Mouse (Mus musculus) thymus, postnatal 0 days (tissue): ENCODE results near the gene Akr1b3. TPM values are rescaled to one million over a fixed set of nuclear protein-coding genes. Genes with fewer than 3 reads are reported as not detected.

Experiments used
- DNase-seq: peaks from one replicate; pipeline ENCODE4 v3.0.0-alpha.2; 2015; ENCODE audit warnings: low spot score
- polyA plus RNA-seq: library from polyadenylated mRNA; unstranded; fragments of >200 nt; fragmentation: Nextera tagmentation; extraction: Ambion mirVana; gene quantifications from 2 replicates; pipeline ENCODE4 v1.2.1, GENCODE M21; 2015

Gene Akr1b3
- polyA plus RNA-seq, 1 experiment from 2014 or later: 268 TPM

DNA sequence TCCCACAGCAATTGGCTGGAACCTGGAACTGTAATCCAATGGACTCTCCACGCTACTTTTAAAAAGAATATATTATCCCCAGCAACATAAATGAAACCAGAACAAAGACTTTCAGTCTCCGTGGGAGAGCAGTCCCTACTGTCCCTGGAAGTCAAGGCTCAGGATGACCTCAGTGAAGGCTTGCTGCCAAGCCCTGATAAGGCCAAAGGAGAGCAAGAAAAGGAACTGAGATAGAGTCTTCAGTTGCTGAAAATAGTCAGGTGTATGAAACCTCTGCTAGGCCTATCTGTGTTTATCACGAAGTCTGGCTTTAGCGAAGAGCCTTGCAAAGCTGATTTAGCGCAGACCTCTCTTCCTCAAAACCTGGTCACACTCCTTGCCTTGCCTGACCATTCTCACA is 14.1 kb upstream of the Akr1b3 start:
- DNase-seq: no peak

DNA sequence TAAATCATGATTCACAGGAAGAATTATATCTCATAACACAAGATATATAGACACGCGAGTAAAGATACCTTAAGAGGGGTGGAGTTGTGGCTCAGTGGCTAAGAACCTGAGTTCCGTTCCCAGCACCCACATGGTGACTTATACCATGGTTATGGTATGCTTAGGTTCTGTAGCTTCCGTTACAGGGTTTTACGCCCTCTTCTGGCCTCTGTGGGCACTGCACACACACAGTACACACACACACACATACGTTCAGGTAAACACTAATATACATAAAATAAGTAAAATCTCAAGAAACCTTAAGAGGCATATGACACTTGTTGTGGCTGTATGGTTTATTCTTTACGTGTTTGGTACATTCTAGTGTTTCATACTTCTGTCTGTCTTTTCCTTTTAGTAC is 4.8 kb upstream of the Akr1b3 start:
- no peak for DNase-seq

DNA sequence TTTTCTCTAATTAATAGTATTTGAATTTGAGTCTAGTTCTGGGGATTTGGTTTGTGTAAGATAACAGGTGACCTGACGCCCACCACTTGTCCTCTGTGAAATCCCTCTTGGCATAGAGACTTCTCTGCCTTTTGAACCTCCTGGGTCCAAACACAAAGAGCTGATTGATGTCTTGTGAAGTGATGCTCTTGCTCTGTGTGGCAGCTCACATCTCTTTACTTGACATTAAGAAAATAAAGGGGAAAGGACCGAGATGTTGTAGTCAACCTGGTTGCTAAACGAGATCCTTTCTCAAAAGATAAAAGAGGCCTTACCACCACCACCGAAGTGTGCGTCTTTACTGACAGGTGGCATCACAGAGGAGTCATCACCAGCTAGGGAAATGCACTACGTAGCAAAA is 1.4 kb upstream of the Akr1b3 start:
- DNase-seq: peak; percentile 26

DNA sequence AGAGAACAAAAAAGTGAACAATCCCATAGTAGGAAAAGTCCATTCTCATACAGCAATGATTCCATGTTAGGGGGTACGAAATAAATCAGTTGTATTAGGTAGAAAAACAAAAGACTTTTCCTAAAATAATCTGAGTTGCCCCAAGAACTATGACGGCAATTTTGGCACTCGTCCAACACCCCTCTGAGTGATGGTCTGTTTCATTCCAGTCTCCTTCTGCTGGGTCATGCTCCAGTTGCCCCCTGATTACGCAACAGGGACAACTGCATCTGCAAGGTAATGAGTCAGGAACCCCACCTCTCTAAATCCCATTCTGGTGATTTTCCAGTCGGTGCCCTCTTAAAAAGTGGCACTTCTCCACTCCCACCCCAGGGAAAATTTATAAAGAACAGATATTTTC is 894 bp upstream of the Akr1b3 start:
- DNase-seq: peak; percentile 4

DNA sequence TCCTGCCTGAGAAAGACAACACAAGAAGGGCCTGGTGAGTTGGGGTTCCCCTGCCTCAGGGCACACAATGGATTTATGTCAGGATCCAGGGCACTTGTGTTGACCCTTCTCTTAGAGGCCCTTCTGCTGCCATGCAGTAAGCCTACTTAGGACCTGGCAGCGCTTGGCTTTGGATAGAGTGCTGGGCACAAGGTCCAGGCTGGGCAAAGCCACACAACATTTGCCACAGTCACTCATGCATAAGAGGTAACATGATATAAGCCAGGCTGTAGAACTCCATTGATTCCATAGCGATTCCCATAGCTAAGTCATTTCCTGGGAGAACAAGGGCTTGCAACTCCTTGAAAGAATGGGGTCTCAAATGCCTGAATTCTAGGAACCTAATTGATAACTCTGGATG is 3.4 kb downstream of the Akr1b3 start:
- no peak for DNase-seq

DNA sequence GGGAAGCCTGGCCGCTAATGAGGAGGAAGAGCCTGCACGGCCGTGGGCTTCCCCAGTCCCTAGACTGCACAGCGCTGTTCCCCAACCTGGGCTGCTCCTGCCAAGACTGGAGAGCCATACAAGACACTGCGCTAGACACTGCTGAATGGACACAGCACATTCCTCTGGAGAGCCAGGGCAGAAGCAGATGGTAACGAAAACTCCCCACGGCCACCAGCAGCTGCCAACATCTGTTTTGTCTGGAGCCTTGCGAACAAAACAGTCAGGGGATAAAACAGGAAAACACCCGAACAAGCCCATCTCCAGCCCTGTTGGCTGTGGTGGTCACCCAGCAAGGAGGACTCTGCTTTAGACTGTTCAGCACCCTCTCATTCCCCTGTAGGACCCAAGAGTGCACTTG is 3.9 kb downstream of the Akr1b3 start:
- no peak for DNase-seq

DNA sequence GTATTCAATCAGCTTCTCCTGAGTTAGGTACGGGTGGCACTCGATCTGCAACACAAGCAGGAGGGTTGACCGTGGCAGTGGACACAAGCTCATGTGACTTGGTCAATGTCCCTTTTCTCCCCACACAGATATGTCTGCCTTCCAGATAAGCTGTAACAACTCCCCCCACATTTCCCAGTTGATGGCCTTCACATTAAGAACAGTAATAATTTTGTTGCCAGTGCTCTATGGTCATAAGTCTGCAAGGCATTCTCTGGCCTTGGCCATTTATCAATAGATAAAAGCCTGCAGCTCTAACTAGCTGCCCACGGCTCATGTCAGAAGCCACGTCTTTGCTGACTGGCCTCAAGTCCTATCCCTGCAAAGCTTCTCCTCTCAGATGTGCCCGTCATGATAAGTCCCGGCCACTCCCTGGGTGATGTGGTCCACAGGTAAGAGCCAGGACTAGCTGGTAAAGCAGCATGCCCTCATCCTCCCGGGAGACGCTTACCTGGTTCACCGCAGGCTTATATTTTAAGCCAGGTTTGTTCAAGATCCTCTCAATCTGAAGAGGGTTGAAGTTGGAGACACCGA is 7.2 kb downstream of the Akr1b3 start:
- no peak for DNase-seq

DNA sequence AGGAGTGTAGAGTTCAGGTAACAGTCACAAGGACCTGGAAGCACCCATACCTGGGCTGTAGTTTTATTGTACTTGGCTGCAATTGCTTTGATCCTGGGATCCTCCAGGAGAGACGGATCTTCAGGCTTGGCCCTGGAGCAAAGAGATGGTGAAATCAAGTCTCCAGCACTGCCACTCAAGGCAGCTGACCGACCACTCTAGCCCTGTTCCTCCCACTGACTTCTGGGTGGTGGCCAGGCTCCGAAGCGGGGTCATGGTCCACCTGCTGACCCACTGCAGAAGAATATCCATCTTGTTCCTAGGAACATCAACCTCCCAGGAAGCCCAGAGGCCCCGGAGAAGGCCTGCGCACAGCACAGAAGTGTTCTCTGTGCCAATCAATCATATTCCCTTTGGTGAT is 7.8 kb downstream of the Akr1b3 start:
- DNase-seq: no peak

DNA sequence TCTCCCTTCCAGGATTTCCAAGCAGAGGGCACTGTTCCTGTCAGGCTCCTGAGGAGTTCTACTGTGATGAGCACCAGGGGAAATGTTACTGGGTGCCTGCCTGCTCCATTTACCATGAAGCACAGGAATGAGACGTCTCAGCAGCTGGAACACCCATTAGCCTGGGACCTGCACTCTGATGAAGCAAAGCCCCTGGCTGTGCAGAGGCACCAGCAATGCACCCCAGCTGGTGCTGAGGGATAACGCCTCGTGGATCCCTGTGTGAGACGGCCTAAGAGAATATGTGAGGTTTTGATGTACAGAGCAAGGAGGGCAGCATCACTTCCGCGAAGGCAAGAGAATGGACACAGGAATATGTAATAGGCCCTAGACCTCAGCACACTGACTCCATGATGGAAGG is 10.5 kb downstream of the Akr1b3 start:
- DNase-seq: no peak

DNA sequence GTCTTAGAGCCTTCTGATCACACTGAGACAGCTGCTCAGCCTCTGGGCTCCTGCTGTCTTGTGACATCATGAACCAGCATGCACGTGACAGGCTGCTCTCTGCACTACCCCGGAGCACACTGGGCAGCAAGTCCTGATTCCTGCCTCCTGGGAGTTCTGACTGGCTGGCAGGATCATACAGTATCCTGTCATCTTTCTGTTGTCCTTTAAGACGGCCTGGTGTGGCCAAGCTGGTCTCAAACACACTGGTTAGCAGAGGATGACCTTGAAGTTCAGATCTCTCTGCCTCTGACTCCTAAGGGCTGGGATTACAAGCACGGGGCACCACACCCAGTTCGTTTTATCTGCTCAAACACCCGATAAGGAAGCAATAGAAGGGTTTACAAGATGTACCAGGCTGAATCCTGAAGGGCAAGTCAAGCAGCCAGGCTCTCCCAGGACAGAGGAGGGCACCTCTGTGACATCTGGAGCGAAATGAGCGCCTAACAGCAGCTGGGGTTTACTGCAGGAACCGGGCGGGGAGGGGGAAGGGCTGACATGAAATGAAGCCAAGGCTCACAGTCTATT is 12.5 kb downstream of the Akr1b3 start:
- DNase-seq: no peak

DNA sequence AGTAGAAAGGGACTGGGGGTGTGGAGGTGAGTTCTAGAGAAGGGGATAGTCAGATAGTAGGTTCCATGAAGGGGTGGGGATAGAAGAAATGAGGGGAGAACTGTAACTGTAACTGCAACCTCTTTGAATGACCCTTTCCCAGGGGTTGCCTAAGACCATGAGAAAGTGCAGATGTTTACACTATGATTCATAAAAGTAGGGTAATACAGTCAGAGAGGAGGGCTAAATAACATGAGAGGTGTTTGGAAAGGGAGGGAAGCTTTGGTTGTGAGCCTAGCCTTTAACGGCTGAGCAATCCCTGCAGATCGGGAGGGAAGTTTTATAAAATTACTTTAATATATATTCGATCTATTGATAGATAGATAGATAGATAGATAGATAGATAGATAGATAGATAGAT is 20.2 kb downstream of the Akr1b3 start:
- DNase-seq: no peak

DNA sequence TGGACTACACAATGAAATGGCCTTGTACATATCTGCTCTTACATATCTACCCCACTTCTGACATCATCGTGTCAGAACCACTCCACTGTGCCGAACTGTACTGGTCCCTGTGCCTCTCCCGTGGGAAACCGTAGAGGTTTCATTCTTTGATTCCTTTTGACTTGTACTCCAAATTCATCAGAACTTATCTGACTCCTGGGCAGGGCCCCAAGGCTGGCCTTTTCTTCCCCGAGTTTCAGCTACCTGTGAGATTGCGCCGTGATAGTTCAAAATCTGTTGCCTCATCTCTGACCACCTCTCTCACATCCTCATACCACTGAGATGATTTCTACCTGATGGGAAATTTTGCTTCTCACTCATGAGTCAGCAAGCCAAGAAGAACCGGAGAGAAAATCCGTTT is 21.8 kb downstream of the Akr1b3 start:
- no peak for DNase-seq

DNA sequence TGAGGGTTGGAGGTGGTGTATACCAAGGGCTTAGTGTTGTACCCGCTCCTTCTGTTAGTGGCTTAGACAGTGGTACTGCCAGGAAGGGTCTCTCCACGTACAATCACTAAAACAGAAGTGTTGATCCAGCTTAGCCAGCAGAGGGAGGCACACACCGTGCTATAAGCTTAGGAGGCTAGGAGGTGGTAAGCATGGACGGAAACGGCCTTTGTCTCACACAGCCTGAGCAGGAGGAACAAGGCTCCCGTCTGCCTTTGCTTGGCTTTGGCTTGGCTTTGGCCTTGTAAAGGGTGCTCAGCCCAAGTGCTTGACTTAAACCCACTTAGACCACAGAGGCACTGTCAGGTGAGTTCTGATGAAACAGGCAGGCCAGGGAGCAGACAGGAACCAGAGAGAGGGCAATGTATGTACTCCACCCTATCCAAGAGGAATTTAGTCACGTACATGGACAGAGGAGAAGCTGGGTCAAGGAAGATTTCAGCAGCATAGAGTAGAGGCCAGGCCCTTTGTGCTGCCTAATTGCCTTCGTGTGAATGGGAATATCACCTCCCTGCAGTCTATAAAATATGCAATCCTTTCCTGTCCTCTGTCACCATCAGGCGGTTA is 24.3 kb downstream of the Akr1b3 start:
- DNase-seq: peak; percentile 85

DNA sequence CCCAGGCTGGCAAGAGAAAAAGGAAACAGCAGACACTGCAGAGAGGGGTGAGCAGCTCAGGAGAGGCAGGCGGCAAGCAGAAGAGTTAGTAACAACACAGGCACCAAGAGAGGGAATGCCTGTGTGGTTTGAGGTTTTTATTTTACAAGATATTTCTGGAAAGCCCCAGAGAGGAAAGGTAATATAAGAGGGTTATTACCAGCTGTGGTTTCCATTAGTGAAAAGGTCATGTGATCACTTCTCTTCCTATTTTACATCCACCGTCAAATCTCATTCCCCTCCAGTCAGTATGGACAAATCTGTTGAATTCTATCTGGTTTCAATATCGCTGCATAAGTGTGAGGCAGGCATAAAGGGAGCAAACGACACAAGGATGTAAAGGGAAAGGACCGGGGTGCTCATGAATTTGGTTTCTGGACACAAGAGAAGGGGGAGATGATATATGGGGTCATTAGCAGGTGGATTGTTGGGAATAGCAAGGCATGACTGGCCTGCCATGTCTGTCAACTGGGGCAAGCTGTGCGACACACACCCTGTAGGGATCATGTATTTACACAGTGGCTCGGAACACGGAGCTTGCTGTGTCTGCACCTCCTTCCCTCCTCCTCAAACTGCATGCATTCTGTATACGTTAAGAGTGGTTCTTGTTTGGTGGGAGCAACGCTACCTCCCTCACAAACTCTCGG is 24.9 kb downstream of the Akr1b3 start:
- no peak for DNase-seq

DNA sequence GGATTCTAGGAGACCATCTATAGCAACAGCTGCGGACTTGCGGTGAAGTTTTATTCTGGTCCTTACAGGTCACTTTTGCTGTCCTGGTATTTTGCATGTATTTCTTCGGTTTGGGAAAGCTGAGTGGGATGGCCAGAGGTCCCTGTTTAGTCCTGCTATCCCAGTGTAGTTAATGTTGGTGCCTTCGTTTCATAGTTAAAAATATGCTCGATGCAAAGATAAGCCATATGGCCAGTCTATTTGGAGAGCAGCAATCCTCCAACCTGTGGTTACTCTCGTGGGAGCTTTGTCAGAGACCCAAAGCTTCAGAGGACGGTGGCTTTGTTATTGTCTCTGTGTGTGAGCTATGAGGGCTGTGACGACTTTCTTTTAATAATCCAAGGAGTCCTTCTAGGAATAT is 26.6 kb downstream of the Akr1b3 start:
- DNase-seq: no peak

DNA sequence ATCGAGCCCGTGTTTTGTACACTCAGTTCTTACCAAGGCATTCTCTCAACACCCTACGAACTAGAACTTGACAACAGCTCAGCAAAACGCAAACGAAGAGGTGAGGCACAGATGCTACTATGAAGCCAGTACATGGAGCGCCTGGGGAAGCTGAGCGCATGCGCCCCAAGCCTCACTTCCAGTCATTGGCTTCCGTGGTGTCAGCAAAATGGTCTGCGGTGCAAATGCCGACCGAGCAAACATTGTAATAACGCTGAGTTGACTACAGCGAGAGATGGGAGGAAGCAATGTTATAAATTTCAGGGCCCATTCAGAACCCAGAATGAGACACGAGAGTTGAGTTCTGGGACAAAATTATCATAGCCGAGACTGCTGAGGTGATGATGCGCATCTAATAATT is 27.2 kb downstream of the Akr1b3 start:
- DNase-seq: no peak

DNA sequence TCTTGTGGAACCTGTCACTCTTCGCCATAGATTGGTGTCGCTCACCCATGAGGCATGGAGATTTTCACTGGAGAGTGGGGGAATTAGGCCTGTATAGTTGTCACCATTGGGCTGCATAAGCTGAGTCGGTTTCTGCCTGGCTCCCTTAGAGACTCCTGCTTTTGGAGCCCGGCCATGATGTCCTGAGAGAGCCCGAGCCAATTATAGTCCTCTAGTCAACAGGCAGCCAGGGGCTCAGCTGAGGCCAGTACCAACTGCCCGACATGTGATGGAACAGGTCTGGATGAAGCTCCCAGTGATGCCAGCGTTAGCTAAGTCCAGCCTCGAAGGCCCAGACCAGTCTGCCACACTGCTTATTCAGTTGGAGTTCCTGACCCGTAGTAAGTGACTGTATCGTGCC is 29.2 kb downstream of the Akr1b3 start:
- no peak for DNase-seq

DNA sequence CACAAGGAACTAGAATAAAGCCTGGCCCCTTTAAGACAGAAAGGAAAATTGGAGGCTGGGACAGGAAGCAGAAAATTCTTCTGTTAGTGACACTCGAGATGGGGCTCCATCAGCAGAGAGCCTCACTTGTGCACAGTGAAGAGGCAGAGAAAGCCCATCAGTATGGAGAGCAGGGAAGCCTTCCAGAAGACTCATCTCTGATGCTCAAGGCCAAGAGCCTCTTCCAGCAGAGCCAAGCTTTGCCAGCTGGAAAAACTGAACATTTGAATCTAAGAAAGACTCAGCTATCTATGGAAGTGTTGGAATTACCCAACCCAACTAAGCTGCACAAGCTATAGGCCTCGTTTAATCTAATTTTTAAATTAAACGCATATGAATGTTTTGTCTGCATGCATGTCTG is 30.4 kb downstream of the Akr1b3 start:
- DNase-seq: no peak

DNA sequence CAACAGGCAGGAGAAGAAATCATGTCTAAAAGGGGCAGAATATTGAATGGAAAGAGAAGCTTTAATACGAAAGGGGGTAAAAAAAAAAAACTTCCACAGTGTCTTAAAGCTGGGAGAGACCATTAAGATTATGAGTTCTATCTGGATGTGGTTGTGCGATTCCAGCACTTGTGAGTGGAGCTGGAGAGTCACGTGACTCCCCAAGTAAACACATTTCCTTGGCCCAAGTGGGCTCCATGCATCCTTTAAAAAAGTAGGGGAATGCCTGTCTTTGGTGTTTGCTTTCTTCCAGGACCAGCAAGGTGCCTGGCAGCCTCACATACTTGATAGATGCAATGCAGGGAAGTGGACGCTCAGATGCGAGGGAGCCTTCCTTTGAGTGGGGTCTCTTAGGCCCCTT is 38.9 kb downstream of the Akr1b3 start:
- DNase-seq: no peak

DNA sequence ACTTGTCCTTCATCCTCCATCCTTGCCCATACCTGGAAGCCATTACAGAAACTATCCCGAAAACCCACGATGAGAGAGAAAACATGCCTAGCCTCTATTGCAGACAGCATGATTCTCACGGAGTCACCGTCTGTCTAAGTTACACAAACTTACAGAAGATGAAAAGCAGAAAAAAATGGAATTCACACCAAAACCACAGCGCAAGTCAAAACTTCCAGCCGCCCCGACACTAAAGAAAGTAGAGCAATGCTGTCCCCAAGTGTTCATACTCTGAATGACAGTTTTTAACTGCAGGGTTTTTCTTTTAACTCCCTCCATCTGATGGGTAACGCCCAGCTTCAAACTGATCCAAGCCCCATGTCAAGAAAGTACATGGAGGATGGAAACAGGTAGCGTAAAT is 39.6 kb downstream of the Akr1b3 start:
- peak; percentile 77 for DNase-seq

DNA sequence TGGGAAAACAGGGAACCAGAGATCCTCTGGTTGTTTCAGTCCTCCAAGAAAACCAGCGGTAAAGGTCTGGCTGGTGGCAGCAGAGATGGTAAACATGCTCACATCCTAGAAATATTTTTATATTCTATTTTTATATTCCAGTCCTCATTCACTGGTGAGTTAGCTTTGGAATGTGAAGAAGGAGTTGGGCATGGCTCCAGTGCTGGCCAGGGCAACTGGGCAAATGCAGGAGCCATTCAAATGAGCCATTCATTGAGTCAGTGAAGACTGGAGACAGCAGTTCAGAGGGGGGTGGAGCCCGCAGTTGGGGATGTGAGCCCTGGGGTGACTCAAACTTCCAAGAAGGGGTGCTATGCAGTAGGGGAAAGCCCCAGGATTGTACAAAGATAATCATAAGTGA is 42.9 kb downstream of the Akr1b3 start:
- DNase-seq: no peak

DNA sequence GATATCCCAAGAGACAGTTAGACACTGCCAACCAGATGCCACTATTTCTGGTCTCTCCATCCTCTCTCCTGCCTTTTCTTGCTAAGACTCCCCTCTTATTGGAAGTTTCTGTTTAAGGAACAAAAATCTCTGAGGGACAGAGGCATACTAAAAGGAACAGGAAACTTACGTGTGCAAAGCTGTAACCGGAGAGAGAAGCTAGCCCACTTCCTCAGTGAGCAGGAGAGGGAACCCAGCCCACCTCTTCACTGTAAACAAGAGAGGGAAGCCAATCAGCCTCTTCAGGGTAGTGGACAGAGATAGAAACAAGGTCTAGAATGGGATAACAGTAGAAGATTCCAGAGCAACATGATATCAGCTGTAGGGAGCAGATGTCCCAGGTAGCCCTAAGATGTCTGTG is 44.2 kb downstream of the Akr1b3 start:
- DNase-seq: peak; percentile 16

DNA sequence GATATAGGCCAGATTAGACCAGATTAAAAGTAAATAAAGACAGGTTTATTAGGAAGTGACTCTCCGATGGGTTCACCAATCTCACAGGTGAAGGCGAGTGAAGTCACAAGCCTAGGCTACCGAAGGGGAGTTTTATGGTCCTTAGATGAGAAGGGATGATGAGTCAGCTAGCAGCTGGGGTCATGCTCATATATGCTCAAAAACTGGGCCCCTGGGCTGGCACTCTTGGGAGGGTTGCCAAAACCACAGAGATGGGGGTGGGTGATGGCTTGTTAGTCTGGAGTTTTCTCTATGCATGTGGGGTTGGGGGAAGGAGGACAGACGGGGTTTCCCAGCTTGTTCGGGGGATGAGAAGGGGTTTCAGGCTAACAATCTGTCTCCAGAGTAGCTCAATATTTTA is 44.8 kb downstream of the Akr1b3 start:
- DNase-seq: peak; percentile 19
